ENCODE assay signal across 8 mouse cellular contexts in genomic region chr2:152349842-152350540, GRCm38 (mm10). TPM values are rescaled to one million over a fixed set of nuclear protein-coding genes. Genes with fewer than 3 reads are reported as not detected.
A peak's percentile ranks its signal among the peaks of the same experiment; 100 is the strongest.
DNase-seq lines count a peak whose midpoint lies in the region; ATAC-seq and TF ChIP-seq lines count a peak whose summit lies in the region.
"Had no signal": no experiment of that assay in that cellular context is flagged by ENCODE, and none has a peak within 500 bp of the region (broad histone marks: within the 10 kb centered on the region; RNA-seq: fewer than 3 reads in every experiment).

No protein-coding gene starts in this region.

- H3K27ac ChIP-seq in ES-Bruce4 (ENCODE audit: insufficient read depth, low read length): peak overlapping the region; percentile 95
- H3K27ac ChIP-seq in heart, embryonic 13.5 days (replicated peaks): peak overlapping the region; percentile 39; the same call in 1 of the 2 replicates
- no peak overlapping the region for H3K27ac ChIP-seq in neural tube, embryonic 15.5 days (replicated peaks)
- H3K27ac ChIP-seq: embryonic facial prominence, embryonic 15.5 days had no signal

- ATAC-seq in heart, embryonic 13.5 days (ENCODE audit: extremely low read depth, insufficient number of reproducible peaks, low FRiP score, low TSS enrichment): 0 out of 2 replicates have a peak, but pooled peaks have one; percentile 28
- no peak for ATAC-seq in megakaryocyte-erythroid progenitor cell, adult 5-6 weeks (replicated peaks; ENCODE audit: low FRiP score, low TSS enrichment, poor library complexity, severe bottlenecking)
- ATAC-seq in neural tube, embryonic 15.5 days (ENCODE audit: low FRiP score): no peak

- no peaks in the 10 kb centered on the region for H3K9me3 ChIP-seq in ES-Bruce4 (replicated peaks; ENCODE audit: control insufficient read depth, insufficient read depth, low read length, poor library complexity, severe bottlenecking)
- no peaks in the 10 kb centered on the region for H3K9me3 ChIP-seq in heart, embryonic 13.5 days
- H3K9me3 ChIP-seq in neural tube, embryonic 15.5 days (replicated peaks): no peaks in the 10 kb centered on the region
- H3K9me3 ChIP-seq: embryonic facial prominence, embryonic 15.5 days had no signal

- TF ChIP-seq POLR2A in ES-Bruce4 (IDR thresholded peaks at IDR 0.05; ENCODE audit: insufficient read depth, low read length): no peak

- peak overlapping the region; percentile 59 for H3K9ac ChIP-seq in ES-Bruce4 (ENCODE audit: low read depth, poor library complexity, severe bottlenecking)
- H3K9ac ChIP-seq in heart, embryonic 13.5 days: peak overlapping the region; percentile 21; the same call in 1 of the 2 replicates
- no peak overlapping the region for H3K9ac ChIP-seq in neural tube, embryonic 15.5 days (replicated peaks)
- H3K9ac ChIP-seq: embryonic facial prominence, embryonic 15.5 days had no signal

- H3K4me1 ChIP-seq in ES-Bruce4 (ENCODE audit: control insufficient read depth, insufficient read depth, low read length): no peaks in the 10 kb centered on the region
- peaks cover 36% of the 10 kb centered on the region for H3K4me1 ChIP-seq in heart, embryonic 13.5 days
- no peaks in the 10 kb centered on the region for H3K4me1 ChIP-seq in neural tube, embryonic 15.5 days
- H3K4me1 ChIP-seq: embryonic facial prominence, embryonic 15.5 days had no signal

- H3K36me3 ChIP-seq in ES-Bruce4 (ENCODE audit: control insufficient read depth, insufficient read depth, low read length, poor library complexity, severe bottlenecking): no peaks in the 10 kb centered on the region
- H3K36me3 ChIP-seq in heart, embryonic 13.5 days: no peaks in the 10 kb centered on the region
- no peaks in the 10 kb centered on the region for H3K36me3 ChIP-seq in neural tube, embryonic 15.5 days
- H3K36me3 ChIP-seq: embryonic facial prominence, embryonic 15.5 days had no signal

- WGBS in heart, embryonic 13.5 days: 74% methylated on average over 8 of the region's 8 CpGs
- 92% methylated on average over 8 of the region's 8 CpGs for WGBS in neural tube, embryonic 15.5 days

- DNase-seq in Muller cell, postnatal 12 days (ENCODE audit: inconsistent ontology term): peak; percentile 88
- peak; percentile 59 to 71 for DNase-seq in kidney, postnatal 4 days
- DNase-seq in right cerebral cortex, postnatal 14 days: peak; percentile 50

- H3K4me2 ChIP-seq in heart, embryonic 13.5 days: no peak overlapping the region; the same call in 1 of the 2 replicates
- H3K4me2 ChIP-seq in neural tube, embryonic 15.5 days: no peak overlapping the region
- H3K4me2 ChIP-seq: embryonic facial prominence, embryonic 15.5 days had no signal

- H3K27me3 ChIP-seq in ES-Bruce4 (ENCODE audit: control insufficient read depth, insufficient read depth, low read length, poor library complexity, severe bottlenecking): no peaks in the 10 kb centered on the region
- H3K27me3 ChIP-seq in heart, embryonic 13.5 days (replicated peaks): no peaks in the 10 kb centered on the region
- H3K27me3 ChIP-seq in neural tube, embryonic 15.5 days (replicated peaks): peaks cover 5% of the 10 kb centered on the region; the same call in 1 of the 2 replicates
- H3K27me3 ChIP-seq: embryonic facial prominence, embryonic 15.5 days had no signal

- TF ChIP-seq EP300 in ES-Bruce4 (IDR thresholded peaks at IDR 0.05; ENCODE audit: insufficient read depth, low read depth, low read length): peak; percentile 93

- TF ChIP-seq CTCF in ES-Bruce4 (IDR thresholded peaks at IDR 0.05; ENCODE audit: low read depth, low read length): no peak

- H3K4me3 ChIP-seq in ES-Bruce4 (ENCODE audit: low read depth, low read length): peak overlapping the region; percentile 48
- no peak overlapping the region for H3K4me3 ChIP-seq in heart, embryonic 13.5 days
- H3K4me3 ChIP-seq in neural tube, embryonic 15.5 days (replicated peaks): no peak overlapping the region
- H3K4me3 ChIP-seq: embryonic facial prominence, embryonic 15.5 days had no signal

RNA-seq across cellular contexts. Expression of gene Trib3, which starts 6.2 kb away (rescaled TPM):
- 11.4 and 12.3 TPM in 2 replicates for polyA plus RNA-seq in ES-Bruce4 (2011; ENCODE audit: insufficient read depth, insufficient read length, low read depth, missing spikeins)
- polyA plus RNA-seq in heart, embryonic 13.5 days (2015; fragmentation: Nextera tagmentation; extraction: Ambion mirVana): 4.5 and 6.5 TPM in 2 replicates
- 1.0 TPM in 1 of 2 replicates, not detected in the other for total RNA-seq in megakaryocyte-erythroid progenitor cell, adult 5-6 weeks (2014; fragmentation: Nextera tagmentation)
- not detected in 2 replicates for total RNA-seq in megakaryocyte-erythroid progenitor cell, adult 5-6 weeks (2017)
- polyA plus RNA-seq in neural tube, embryonic 15.5 days (2015; fragmentation: Nextera tagmentation; extraction: Ambion mirVana): 1.8 and 1.9 TPM in 2 replicates

RNA-seq across cellular contexts. Expression of gene Rbck1, which starts 17.5 kb away (rescaled TPM):
- polyA plus RNA-seq in ES-Bruce4 (2011; ENCODE audit: insufficient read depth, insufficient read length, low read depth, missing spikeins): 86.7 and 89.1 TPM in 2 replicates
- polyA plus RNA-seq in heart, embryonic 13.5 days (2015; fragmentation: Nextera tagmentation; extraction: Ambion mirVana): 60.7 and 66.3 TPM in 2 replicates
- total RNA-seq in megakaryocyte-erythroid progenitor cell, adult 5-6 weeks (2014; fragmentation: Nextera tagmentation): 120 and 125 TPM in 2 replicates
- total RNA-seq in megakaryocyte-erythroid progenitor cell, adult 5-6 weeks (2017): 50.3 and 57.0 TPM in 2 replicates
- 99.8 and 109 TPM in 2 replicates for polyA plus RNA-seq in neural tube, embryonic 15.5 days (2015; fragmentation: Nextera tagmentation; extraction: Ambion mirVana)

RNA-seq across cellular contexts. Expression of gene Nrsn2, which starts 26.4 kb away (rescaled TPM):
- polyA plus RNA-seq in ES-Bruce4 (2011; ENCODE audit: insufficient read depth, insufficient read length, low read depth, missing spikeins): 1.1 TPM in 1 of 2 replicates, not detected in the other
- 2.5 and 3.7 TPM in 2 replicates for polyA plus RNA-seq in heart, embryonic 13.5 days (2015; fragmentation: Nextera tagmentation; extraction: Ambion mirVana)
- not detected in 2 replicates for total RNA-seq in megakaryocyte-erythroid progenitor cell, adult 5-6 weeks (2014; fragmentation: Nextera tagmentation)
- total RNA-seq in megakaryocyte-erythroid progenitor cell, adult 5-6 weeks (2017): not detected in 2 replicates
- polyA plus RNA-seq in neural tube, embryonic 15.5 days (2015; fragmentation: Nextera tagmentation; extraction: Ambion mirVana): 50.9 and 60.3 TPM in 2 replicates

RNA-seq across cellular contexts. Expression of gene Sox12, which starts 47.9 kb away (rescaled TPM):
- polyA plus RNA-seq in ES-Bruce4 (2011; ENCODE audit: insufficient read depth, insufficient read length, low read depth, missing spikeins): 27.5 and 31.3 TPM in 2 replicates
- 8.0 and 8.2 TPM in 2 replicates for polyA plus RNA-seq in heart, embryonic 13.5 days (2015; fragmentation: Nextera tagmentation; extraction: Ambion mirVana)
- 22.9 and 25.1 TPM in 2 replicates for total RNA-seq in megakaryocyte-erythroid progenitor cell, adult 5-6 weeks (2014; fragmentation: Nextera tagmentation)
- total RNA-seq in megakaryocyte-erythroid progenitor cell, adult 5-6 weeks (2017): 2.4 and 7.7 TPM in 2 replicates
- 10.1 and 12.1 TPM in 2 replicates for polyA plus RNA-seq in neural tube, embryonic 15.5 days (2015; fragmentation: Nextera tagmentation; extraction: Ambion mirVana)

RNA-seq across cellular contexts. Expression of gene Tbc1d20, which starts 56.4 kb away (rescaled TPM):
- 27.7 and 32.3 TPM in 2 replicates for polyA plus RNA-seq in ES-Bruce4 (2011; ENCODE audit: insufficient read depth, insufficient read length, low read depth, missing spikeins)
- 29.1 and 30.4 TPM in 2 replicates for polyA plus RNA-seq in heart, embryonic 13.5 days (2015; fragmentation: Nextera tagmentation; extraction: Ambion mirVana)
- total RNA-seq in megakaryocyte-erythroid progenitor cell, adult 5-6 weeks (2014; fragmentation: Nextera tagmentation): 23.5 and 27.8 TPM in 2 replicates
- 11.7 and 12.0 TPM in 2 replicates for total RNA-seq in megakaryocyte-erythroid progenitor cell, adult 5-6 weeks (2017)
- polyA plus RNA-seq in neural tube, embryonic 15.5 days (2015; fragmentation: Nextera tagmentation; extraction: Ambion mirVana): 30.1 and 34.0 TPM in 2 replicates

Comparison
In these comparisons a context has a peak if more than half of its experiments do, and no peak if none do; other contexts are left out.
1. RNA of gene Nrsn2, which starts 26.4 kb away (polyA plus RNA-seq): 50.9 to 60.3 TPM in neural tube, embryonic 15.5 days; 2.5 to 3.7 TPM in heart, embryonic 13.5 days and 1.1 TPM in ES-Bruce4; every median in the first group is over 10 times any median in the second.
2. Peak in every context shown above with its lines, with median percentiles within 50 percentile points of each other: DNase-seq.